Mouse (Mus musculus) fibroblast of lung, adult 2 months (primary cell): ENCODE results near the gene Hyal2.

Experiments used
- DNase-seq: peaks from one replicate; pipeline ENCODE4 v3.0.0-alpha.2; 2011; ENCODE audit warnings: low read depth

The Hyal2 gene

DNA sequence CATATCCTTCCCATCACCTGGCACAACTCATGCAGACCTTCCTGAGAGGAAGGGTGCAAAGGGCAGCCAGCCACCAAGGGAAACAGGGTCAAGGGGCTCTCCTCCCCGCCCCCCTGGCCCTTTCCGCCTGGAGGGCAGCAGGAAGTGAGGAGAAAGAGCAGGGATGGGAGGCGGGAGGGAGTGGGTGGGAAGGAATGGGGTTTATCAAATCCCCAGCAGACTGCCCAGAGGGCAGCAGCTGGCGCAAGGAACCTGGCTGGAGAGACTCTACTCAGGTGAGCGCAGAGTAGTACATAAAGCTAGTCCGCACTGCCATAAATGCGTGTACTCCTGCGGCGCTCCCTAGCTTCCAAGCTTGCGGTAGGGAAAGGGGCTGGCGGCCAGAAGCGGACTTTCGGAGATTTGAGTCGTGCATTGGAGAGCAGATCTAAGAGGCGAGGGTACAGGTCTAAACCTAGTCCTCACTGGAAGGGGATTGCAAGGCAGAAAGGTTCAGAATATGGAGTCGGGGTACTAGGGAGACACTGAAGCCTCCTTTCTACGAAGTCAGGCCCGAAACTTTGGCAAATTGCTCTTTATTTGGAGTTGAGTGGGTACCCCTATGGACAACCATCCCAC, at the start of gene Hyal2:
Hyal2 (plus strand) TSS at position 244 of the 618 bp plus-strand sequence.
- DNase-seq, result no peak

DNA sequence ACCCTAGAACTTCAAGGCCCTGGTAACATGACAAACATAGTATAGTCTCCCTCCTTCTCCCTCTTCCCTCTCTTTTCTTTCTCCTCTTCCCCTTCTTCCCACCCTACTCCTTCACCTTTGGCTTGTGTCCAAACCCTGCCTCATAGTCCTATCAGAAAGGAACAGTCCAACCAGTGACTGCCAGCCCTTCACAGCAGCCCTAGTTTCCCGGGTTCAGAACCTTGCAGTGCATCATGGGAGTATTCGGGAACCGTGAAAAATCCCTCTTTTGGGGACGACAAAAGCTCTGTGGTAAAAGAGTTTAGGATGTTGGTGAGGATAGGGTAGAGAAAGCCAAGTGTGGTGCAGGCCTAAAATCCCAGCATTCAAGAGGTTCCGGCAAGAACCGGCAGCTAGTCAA, 47.4 kb upstream of the Hyal2 start:
- DNase-seq, result no peak

DNA sequence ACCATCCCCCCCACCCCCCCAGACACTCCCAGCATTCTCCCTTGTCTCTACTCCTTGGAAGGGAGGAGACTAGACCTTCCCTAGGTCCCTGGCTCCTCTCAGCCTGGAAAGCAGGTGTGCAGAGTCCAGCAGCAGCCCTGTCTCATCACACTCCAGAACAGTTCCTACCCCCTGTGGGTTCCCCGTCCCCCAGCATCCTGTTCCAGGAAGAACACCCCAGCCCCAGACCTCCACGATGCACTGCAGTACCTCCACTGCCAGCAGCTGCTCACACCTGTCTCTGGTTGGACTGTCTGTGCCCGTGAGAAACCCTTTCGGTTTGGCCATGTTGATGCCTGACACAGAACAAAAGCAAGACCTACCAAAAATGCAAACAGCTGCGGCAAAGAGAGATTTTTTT, 46.6 kb upstream of the Hyal2 start:
- DNase-seq, result no peak

DNA sequence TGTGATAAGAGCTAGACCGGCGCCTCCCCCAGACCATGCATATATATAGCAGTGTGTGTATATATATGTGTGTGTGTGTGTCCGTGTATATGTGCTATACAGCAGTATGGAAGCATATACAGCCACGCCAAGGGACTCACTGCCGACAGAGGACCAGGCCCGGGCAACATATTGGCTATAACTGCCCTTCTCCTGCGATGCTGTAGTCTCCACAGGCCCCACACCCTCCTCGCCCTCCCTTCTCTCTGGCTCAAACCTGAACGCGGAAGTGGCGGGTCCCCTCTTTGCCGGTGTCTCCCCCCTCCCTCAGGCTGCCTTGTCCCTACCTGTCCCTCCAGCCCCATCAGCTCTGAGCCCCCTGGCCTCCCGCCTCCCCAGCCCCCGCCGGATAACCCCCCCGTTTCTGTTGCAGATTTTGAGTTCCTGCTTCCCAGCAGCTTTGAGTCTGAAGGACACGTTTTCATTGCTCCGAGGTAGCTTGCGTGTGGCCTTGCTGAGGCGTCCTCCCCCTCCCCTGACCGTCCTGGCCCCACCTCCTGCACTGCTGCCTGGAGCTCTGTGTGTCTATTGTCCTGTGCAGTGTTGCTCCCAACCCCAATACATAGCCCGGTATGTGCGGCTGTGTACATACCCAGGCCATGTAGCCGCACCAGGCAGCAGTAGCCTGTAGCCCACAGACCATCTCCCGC, 45.9 kb upstream of the Hyal2 start:
- DNase-seq, result no peak

DNA sequence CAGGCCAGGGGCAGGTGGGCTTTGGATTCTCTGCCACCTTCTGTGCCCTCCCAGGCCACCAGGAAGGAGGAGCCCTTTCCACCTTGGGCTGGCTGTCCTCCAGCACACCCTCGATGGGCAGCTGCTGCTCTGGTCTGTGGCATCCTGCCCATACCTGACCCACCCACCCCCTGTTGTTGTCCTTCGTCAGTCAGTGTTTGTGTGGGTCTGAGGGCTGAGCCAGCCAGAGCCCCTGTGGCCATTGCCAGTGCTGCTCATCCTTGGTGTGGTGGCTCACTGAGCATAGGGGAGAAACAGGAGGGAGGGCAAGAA, 45.4 kb upstream of the Hyal2 start:
- no peak for DNase-seq

DNA sequence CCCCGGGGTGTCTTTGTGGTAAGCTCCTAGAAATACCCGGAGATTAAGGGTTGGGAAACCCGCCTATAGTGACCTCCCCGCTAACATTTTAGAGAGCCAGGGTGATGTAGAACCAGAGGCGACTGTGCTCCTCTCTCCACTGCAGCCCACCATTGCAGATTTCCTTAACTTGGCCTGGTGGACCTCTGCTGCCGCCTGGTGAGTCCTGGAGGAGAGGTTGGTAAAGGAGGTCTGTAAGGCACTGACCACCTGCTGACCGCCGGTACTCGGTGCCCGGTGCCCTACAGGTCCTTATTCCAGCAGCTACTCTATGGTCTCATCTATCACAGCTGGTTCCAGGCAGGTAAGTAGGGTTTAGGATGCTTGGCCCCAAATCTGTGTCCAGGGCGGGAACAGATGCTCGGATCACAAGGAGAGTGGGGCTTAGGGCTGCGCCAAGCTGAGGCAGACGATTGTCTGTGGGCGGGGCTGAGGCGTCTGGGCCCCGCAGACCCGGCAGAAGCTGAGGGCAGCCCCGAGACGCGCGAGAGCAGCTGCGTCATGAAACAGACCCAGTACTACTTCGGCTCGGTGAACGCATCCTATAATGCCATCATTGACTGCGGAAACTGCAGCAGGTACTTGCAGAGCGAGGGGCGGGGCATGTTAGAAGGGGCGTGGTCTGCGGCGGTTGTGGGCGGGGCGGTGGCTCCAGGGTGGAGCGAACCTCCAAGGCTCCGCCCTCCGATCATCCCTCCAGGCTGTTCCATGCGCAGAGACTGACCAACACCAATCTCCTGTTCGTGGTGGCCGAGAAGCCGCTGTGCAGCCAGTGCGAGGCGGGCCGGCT, 41.3 kb upstream of the Hyal2 start:
- DNase-seq, result no peak

DNA sequence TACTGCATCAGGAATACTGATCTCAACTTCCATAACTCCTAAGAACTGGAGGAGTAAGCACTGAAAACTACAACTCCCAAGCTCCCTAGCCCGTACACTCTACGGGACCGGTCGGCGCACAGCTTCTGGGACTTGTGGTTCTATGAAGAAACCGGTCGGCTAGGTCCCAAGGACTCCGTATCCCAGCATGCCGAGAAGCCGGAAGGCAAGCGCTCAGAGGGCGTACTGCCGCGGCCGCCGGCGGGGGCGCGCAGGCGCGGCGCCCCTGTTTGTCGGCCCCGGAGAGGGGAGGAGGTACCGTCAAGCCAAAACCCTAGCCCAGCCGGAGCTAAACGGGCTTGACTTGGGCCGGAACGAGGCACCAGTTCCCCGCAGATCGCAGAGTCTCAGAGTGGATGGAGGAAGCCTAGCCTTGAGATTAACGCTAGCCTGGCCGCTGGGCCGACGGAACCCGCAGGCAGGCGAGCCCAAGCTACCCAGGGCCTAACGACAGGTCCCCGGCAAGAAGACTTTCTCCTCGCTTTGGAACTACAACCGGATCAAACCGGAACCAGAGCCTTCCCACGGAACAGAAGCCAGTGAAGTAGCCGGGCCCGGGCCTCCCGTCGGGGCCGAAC, 33.8 kb upstream of the Hyal2 start, which contains the start of gene Tmem115:
Tmem115 (plus strand) TSS at position 155 of the 617 bp plus-strand sequence.
- DNase-seq, result peak; percentile 97

DNA sequence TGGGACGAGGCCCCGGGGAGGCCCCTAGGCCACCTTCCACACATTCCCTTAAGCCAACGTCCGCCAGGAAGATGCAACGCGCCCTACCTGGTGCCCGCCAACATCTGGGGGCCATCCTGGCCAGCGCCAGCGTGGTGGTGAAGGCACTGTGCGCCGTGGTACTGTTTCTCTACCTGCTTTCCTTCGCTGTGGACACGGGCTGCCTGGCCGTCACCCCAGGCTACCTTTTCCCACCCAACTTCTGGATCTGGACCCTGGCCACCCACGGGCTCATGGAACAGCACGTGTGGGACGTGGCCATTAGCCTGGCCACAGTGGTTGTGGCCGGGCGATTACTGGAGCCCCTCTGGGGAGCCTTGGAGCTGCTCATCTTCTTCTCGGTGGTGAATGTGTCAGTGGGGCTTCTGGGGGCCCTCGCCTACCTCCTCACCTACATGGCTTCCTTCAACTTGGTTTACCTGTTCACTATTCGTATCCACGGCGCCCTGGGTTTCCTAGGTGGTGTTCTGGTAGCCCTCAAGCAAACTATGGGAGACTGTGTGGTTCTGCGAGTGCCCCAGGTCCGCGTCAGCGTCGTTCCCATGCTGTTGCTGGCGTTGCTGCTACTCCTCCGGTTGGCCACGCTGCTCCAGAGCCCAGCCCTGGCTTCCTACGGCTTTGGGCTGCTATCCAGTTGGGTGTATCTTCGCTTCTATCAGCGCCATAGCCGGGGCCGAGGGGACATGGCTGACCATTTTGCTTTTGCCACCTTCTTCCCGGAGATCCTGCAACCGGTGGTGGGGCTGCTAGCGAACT, 33.1 kb upstream of the Hyal2 start:
- DNase-seq, result no peak

DNA sequence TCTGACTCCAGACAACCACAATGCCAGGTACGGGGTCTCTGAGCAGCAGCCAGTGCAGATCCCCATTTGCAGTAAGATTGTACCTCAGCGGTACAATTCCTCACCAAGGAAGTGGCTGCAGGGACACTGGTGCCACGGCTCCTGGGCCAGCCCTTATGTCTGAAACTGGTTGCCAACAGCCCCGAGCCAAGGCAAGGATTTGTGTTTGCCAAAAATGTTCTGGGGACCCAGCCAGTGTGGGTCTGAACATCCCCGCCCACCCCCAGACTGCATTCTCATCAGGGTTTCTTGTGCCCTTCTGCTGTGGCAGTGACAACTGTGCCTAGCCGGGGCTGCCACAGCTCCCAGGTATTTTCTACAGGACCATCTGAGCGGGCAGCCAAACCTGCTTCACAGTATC, 29.5 kb upstream of the Hyal2 start:
- DNase-seq, result no peak

DNA sequence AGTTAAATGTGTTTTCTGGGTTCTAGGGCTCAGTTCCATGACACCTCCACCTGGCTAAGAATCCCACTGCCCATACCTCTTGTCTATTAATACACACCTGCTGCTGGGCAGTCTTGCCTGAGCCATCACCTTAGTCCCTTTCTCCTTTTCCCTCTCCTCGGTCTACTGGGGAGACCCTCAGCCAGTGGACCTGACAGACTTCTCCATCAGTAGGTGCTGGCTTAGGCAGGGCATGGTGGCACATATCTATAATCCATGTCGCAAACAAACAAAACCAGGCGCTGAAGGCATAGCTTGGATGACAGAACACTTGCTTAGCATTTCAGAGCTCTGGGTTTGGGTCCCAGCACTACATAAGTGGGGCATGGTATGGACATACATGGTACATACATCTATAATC, 29.0 kb upstream of the Hyal2 start:
- DNase-seq, result no peak

DNA sequence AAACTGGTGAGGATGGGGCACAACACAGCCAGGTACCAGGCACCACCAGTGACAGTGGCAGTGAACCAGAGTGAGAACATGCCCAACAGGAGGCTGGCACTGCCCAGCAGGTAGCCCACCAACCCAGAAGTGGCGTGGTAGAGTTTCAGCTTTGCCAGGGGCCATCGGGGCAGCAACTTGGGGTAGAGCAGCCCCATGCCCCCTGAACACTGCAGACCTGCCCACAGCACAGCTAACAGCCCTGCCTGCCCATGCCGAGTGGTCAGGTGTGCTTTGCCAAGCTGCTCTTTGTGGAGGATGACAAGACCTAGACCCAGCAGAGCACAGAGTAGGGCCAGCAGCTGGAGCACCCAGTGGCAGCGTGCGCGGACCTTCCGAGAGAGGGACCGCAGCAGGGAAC, 27.8 kb upstream of the Hyal2 start:
- DNase-seq, result no peak

DNA sequence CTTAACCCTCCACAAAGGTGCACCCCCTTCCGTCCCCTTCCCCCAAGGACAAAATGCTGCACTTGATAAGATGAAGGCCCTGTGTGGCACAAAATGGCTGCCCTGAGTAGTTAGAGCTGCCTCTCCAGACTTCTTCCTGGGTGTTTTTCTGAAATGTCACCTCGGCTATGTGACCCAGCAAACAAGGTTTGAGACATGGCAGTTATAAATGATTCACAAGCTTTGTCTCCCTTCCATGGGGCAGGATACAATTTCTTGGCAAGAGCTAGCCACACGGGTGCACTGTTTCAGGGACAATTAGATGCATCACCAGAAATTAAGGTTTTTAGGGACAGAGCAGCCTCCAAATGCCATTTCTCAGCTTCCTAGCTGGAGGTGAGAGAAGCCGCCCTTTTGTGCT, 27.3 kb upstream of the Hyal2 start:
- DNase-seq, result no peak

DNA sequence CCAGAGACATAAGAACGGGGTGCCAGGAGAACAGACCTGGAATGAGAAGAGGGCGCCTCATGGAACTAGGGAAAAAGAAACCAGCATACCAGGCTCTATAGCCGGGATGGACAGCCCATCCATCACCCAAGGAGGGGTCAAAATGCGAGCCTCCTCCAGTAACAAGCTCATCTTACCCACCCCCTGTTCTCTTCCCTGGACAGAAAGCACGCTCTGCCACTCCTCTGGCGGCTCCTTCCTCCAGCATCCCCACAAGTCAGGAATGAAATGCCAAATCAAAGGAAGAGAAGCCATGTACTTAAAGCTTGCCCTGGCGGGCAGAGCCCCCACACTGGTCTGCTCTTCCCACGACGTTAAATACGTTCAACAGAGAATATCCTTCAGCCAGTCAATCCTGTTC, 26.7 kb upstream of the Hyal2 start:
- DNase-seq, result no peak

DNA sequence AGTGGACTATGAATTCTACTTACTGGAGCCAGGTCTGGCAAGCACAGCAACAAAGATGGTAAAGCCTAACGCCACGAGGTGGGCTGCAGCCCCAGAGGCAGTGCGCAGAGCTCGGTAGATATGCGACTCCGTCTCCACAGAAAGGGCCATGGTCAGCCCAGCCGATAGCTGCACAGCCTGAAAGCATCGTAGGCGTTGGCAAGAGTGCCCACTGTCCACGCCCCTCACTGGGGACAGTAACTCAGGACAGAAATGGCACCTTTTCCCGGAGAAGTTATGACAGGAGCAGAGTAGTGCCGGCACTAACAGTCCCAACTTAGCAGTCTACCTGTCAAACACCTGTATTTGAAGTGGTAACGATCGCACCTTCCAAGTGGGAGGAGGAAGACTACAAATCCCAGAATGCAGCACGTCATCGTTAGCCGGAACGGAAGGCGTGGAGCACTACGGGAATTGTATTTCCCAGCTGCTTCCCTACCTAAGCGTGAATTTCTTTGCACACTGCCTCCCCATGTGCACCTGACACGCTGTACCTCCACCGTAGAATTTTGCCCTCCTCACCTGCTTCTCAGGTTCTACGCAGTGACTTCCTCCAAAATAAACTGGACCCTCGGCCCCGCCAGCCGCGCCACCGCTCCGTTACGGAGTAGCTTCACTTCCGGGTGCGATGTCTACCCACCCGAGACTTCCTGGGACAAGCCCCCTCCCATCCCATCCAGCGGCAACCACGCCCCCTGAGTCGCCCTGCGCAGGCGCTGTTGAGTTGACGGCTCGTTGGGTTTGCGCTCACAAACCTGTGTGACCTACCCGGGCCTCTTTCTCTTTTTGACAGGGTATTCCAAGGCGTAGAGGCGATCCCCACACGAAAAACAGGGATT, 26.0 kb upstream of the Hyal2 start, which contains the start of the genes Cyb561d2 and Nprl2:
Cyb561d2 (minus strand) TSS at position 720 of the 878 bp plus-strand sequence.
Nprl2 (plus strand) TSS at position 753 of the 878 bp plus-strand sequence.
- peak; percentile 91 for DNase-seq

DNA sequence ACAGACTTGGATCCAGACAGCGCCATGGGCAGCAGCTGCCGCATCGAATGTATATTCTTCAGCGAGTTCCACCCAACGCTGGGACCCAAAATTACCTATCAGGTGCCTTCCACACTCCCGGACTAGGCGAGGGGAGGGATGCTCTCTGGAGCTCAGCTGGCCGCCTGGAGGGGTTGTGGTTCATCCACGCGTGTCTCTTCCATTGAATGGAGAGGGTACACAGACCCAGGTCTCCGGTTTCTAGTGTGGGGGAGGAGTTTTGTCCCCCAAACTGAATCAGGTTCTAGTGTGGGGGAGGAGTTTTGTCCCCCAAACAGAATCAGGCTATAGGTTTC, 25.4 kb upstream of the Hyal2 start:
- no peak for DNase-seq

DNA sequence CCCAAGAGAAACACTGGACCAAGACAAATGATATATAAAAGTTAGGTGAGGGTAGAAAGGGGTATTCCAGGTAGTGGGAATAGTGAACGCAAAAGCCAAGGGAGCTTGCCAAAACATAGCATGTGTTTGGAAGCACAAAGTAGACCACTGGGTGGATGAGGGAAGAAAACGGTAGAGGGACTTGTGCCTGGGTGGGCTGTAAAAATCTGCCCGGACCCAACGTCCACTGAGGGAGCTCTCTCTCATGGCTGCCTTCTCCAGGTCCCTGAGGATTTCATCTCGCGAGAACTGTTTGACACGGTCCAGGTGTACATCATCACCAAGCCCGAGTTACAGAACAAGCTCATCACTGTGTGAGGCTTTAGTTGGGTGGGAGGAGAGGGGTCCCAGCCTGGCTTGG, 25.0 kb upstream of the Hyal2 start:
- no peak for DNase-seq

DNA sequence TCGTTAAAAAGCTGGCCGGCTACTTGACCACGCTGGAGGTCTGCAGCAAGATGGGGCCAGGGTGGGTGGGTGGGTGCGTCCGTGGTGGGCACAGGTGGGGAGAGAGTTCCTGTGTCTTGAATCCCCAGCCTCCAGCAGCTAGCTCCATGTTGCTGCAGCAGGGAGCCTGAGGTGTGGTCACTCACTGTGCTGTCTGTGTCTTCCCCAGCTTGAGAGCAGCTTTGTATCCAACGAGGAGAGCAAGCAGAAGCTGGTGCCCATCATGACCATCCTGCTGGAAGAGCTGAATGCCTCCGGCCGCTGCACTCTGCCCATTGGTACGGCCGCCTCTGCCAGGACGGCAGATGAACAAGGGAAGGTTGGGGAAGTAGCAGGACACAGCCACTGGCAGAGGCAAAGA, 24.4 kb upstream of the Hyal2 start:
- no peak for DNase-seq

DNA sequence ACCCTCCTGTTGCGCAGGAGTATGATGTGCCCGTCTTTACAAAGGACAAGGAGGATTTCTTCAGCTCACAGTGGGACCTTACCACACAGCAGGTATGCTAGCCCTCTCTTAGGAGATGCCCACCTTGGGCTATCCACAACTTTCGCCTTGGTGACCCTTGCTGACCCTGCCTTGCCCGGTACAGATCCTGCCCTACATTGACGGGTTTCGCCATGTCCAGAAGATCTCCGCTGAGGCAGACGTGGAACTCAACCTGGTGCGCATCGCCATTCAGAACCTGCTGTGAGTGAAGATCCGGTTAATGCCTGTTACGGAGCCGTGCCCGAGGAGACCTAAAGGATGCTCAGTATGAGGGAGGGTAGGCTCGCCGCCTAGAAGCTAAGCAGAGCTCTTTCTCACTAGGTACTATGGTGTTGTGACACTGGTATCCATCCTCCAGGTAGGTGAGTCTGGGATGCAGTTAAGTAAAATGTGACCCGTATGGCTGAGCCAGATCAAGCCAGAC, 23.5 kb upstream of the Hyal2 start:
- DNase-seq, result no peak

DNA sequence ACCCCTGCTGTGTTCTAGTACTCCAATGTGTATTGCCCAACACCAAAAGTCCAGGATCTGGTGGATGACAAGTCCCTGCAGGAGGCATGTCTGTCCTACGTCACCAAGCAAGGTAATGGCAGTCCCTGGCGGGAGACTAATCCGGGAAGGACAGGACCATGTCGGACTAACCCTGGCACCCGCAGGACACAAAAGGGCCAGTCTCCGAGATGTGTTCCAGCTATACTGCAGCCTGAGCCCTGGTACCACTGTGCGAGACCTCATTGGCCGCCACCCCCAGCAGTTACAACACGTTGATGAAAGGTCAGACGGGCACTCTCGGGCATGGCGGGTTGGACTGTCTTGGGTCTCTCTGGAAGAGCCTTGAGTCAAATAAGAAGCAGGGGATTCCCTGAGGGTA, 23.0 kb upstream of the Hyal2 start:
- no peak for DNase-seq

DNA sequence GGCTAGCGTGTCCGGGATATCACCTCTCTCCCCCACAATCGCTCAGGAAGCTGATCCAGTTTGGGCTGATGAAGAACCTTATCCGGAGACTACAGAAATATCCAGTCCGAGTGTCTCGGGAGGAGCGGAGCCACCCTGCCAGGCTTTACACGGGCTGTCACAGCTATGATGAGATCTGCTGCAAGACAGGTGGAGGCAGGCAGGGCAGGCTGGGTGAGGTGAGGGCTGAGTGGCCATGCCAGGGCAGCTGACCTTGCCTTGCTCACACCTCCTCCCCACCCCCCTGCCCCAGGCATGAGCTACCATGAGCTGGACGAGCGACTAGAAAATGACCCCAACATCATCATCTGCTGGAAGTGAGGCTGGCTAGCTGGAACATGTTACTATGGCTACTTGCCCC, 22.5 kb upstream of the Hyal2 start:
- no peak for DNase-seq

DNA sequence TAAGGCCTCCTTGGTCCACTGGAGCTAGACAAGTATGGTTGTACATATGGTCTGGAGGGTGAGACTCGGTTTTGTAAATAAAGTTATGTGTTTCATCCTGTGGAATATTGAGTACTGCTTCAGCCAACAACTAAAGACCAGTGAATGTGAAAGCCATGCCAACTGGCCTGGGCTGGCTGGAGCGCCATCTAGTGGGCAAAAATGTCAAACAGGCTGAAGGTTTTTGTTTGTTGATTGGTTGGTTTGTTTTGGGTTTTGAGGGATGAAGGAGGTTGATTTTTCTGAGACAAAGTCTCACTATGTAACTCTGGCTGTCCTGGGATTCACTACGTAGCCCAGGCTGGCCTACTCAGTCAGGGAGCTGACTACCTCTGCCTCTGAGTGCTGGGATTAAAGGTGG, 22.1 kb upstream of the Hyal2 start:
- no peak for DNase-seq
